Mouse (Mus musculus): ENCODE measurements around the gene Cdyl2.

- TF ChIP-seq POLR2A (IDR thresholded peaks at IDR 0.05; ENCODE audit: control insufficient read depth in 1 of 2, insufficient read depth in 1 of 2, low read depth in 1 of 2, low read length in 2 of 2, poor library complexity in 1 of 2) = no peak
- no peak for TF ChIP-seq GATA1 (IDR thresholded peaks at IDR 0.05; ENCODE audit: low read depth, low read length)
- TF ChIP-seq SIN3A (IDR thresholded peaks at IDR 0.05; ENCODE audit: low read length) = no peak
- TF ChIP-seq POLR2AphosphoS2 (IDR thresholded peaks at IDR 0.05; ENCODE audit: low read length) = no peak
- TF ChIP-seq MEF2A (IDR thresholded peaks at IDR 0.05; ENCODE audit: extremely low read depth, insufficient replicate concordance, low read depth, low read length, poor library complexity, severe bottlenecking) = no peak
- TF ChIP-seq EP300 (IDR thresholded peaks at IDR 0.05; ENCODE audit: low read depth in 1 of 2, low read length in 2 of 2) = no peak
- no peak for TF ChIP-seq USF1 (IDR thresholded peaks at IDR 0.05; ENCODE audit: low read depth, low read length)
Observed at GRCm38 (mm10) chr8:116590546-116590945, 142.2 kb downstream of the Cdyl2 start.

Data from MEL (cell line).